Mouse (Mus musculus): ENCODE data around the gene Bbs9.

Gene Bbs9

GRCm38 (mm10) chr9:22698501-22698900 is 223.0 kb downstream of the Bbs9 start:
- DNase-seq = no peak

DNA sequence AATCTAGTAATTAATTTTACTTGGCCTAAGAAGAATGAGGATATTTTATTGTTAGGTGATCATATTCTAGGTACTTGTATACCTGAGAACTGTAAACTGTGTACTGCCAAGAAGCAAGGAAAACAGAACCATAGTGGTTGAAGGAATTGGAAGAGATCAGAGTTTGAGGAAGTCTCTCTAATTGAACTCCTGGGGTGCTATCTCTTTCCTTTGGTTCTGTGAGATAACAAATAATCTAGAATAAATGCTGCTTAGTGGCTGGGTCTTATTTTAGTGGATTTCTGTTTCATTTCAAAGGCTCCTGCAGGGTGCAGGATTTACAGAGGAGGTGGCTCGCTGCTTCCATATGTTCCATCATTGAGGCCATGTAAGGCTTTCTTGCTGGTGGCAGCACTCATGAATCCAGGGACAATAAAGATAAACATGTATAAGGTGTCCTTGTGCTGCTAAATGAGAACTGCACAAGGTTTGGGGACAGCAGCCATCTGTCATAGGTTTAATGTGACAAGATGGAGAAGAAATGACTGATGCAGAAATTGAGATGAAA is 226.6 kb downstream of the Bbs9 start:
- DNase-seq = no peak

- DNase-seq = no peak
Observed at GRCm38 (mm10) chr9:22702812-22703367, 227.4 kb downstream of the Bbs9 start.

GRCm38 (mm10) chr9:22703541-22703940 is 228.0 kb downstream of the Bbs9 start:
- DNase-seq = no peak

GRCm38 (mm10) chr9:22707166-22707913 is 231.8 kb downstream of the Bbs9 start:
- no peak for DNase-seq

DNA sequence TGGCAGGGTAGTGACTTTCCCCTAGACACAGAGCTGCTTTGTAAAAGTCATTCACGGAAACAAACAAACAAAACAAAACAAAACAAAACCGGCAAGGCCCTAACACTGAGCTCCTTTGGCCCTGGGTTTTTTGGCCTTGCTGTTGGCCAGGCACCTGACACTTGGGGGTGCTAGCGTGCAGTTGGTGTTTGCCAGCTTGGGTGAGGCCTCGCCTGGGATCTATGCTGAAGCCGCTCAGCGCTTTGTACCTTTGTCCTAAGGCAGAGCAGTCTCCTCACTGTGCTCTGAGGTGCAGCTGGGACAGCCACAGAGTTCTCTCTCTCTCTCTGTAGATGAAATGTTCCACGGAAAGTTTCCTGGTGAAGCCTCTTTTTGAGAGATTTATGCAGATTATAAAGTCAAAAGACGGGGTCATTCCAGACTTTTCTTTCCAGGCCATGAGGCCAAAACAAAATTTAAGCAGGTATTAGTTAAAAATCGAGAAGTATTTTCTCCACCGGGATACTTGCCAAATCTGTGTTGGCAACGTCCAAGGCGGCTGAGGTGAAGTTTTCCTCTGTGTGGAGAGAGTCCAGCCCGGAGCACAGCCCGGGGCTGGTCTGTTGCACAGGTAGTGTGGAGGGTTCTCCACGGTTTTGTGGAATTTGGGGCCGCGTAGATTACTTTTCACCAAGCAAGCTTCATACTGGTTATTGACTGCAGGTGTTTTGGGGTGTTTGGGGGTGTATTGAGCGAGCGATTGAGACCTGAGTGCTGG is 233.6 kb downstream of the Bbs9 start:
- DNase-seq = peak; percentile 68 to 72

- DNase-seq = no peak
Observed at GRCm38 (mm10) chr9:22710032-22710431, 234.5 kb downstream of the Bbs9 start.

GRCm38 (mm10) chr9:22711339-22711738 is 235.8 kb downstream of the Bbs9 start:
- no peak for DNase-seq

DNA sequence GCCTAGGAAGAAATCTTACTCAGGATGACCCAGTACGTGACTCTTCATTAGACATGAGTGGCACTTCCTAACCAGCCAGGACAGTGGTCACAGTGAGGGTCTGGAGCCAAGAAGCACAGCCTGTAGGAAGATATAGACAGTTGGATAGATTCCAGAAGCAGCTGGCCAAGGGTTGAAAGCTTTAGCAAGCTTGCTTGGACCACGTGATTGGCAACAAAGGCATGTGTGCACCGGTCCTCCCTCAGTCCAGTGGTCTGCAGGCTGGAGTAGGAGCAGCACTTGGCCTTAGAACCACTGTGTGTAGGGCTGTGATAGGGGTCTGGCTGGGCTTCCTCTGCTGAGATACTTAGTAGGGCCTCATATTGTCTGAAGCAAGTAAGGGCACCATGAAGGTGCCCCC is 237.2 kb downstream of the Bbs9 start:
- DNase-seq = no peak

- peak; percentile 14 to 16 for DNase-seq
Observed at GRCm38 (mm10) chr9:22713286-22713685, 237.8 kb downstream of the Bbs9 start.

GRCm38 (mm10) chr9:22717583-22717982 is 242.1 kb downstream of the Bbs9 start:
- no peak for DNase-seq

DNA sequence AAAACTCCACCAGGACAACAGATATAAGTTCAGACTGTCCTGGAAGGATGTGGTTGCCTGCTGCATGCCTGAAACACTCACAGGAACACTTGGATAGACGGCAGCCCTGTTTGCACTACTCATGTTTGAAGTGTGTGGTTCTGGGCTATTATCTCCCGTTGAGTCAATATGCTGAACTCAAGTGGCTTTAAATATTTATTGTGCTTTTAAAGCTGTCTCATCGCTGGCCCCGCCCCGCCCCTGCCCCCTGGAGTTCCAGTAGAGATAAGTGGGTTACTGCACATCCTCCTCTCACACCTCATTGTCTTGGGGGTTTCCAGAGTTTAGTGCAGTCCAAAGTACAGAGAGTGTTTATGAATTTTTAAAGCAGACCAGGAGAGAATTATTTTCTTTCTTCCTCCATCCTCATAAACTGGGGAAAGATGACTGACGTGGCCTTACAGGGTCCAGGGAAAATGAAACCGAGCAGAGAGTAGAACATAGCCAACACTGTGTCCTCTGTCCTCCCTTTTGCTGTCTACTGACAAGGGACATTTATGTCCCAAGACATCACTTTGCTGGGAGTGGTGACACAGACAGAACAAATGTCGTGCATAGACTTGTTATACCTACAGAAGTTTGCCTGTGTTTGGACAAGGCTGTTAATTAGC is 242.8 kb downstream of the Bbs9 start:
- DNase-seq = no peak

- no peak for DNase-seq
Observed at GRCm38 (mm10) chr9:22732646-22733045, 257.1 kb downstream of the Bbs9 start.

DNA sequence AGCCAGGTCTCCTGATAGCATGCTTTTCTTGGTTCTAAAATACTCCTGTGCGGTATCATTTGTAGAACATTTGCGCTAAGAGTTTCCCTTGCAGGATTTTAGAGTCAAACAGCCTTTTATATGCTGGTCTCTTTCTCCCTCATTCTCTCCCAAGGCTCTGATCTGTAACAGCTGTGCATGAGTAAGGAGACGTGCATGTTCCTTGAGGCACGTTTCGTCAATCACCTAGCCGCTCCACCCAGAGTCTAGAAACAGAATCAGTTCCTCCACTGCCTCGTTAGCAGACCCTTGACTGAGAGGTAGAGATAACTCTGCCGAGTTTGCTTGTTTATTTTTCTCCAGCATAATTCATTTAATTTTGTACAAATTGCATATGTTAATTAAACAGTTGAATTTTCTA is 259.4 kb downstream of the Bbs9 start:
- DNase-seq = no peak

DNA sequence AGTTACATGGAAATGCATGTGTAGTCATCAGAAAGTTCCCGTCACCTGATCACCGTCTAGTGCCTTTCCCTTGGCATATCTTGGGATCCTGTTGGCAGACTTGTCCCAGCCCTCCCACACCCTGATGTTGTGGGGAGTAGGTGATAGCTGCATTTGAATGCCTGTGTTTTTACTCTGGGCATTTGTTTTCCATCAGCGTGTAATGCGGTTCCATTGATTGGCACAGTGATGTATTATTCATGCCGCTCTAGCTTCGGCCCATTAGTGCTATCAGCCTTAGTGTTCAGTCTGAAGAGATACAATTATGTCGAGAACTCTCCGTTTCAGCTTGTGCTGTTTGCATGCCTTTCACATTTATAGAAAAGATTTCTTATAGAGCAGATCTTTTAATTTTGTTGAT is 259.9 kb downstream of the Bbs9 start:
- no peak for DNase-seq

DNA sequence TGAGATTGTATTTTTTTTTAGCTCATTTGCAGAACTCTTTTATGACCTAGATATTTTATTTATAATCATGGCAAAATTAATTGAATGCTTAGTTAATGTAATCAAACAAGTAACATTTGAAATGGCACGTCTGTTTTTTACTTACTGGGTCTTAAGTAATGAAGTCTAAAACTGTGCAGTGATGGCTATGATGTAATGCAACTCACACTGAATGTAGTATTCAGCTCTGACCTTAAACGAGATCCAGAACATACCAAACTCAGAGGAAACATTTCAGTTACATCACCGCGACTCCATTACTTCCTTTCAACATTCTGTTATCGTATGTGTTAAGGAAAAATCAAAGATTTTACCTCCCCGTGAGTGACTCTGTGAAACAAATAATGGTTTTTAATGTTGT is 262.4 kb downstream of the Bbs9 start:
- no peak for DNase-seq

DNA sequence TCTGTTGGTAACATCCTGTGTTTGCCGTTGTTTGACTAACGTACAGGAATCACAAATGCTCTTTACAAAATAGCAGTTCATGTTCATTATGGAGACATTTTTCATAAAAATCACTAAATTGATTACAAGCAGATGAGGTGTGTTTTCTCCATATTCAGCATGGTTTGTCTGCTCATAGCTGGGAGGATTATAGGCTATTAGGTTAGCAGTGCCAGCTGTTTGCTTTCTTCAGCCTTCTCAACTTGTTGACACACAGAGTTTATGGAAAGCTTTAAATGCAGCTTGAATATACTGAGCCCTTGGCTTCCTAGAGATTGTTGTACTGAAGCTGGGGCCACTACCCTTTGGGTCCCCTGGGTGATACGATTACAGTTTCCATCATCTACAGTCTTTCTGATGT is 263.3 kb downstream of the Bbs9 start:
- no peak for DNase-seq

DNA sequence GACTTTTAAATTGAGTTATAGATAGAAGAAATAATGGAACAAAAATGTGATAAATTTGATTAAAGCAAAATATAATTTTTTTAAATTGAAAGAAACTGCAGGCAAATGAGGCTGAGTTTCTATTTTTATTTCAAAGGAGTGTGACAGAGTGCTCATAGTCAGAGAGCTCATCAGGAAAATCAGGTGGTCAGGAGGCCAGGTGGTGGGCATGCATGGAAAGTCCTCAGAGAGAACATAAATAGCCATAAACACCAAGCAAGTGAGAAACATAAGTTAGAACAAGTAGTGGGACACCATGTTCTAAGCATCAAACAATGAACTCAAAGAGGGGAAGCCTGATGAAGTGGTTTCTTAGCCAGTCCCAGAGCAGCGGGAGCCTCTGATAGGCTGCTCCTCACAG is 266.5 kb downstream of the Bbs9 start:
- no peak for DNase-seq

- no peak for DNase-seq
Observed at GRCm38 (mm10) chr9:22748617-22749016, 273.1 kb downstream of the Bbs9 start.

- DNase-seq = no peak
Observed at GRCm38 (mm10) chr9:22750779-22751545, 275.4 kb downstream of the Bbs9 start.

- no peak for DNase-seq
Observed at GRCm38 (mm10) chr9:22751546-22751929, 276.0 kb downstream of the Bbs9 start.

DNA sequence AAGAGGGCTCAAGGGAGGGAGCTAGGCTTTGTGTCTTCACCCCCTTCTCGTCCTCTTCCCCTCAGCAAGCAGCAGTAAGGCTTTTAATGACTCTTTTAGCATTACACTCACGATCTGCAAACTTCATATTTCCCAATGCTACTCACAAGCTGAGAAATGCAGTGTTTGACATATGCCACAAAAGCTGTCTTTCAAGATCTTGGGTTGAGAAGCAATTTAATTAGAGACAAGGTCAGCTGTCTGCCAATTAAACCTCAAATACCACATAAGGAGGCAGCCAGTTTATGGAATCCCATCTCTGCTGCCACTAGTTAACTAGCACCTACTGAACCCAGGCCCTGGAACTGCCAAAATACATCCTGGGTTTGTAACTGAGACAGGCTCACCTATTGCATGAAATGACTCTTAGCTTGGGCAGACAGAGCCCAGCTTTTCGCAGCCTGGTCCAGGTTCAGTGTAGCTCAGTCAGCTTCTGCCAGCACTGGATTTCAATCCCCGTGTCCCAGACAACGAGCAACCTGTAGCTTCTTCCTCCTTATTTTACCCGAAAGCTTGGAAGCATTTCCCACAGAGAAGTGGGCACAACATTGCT is 278.7 kb downstream of the Bbs9 start:
- no peak for DNase-seq

Data from cerebellum, adult 18-20 months (tissue).